Comparison of ENCODE assay signal across 18 mouse cellular contexts in the genomic region with DNA sequence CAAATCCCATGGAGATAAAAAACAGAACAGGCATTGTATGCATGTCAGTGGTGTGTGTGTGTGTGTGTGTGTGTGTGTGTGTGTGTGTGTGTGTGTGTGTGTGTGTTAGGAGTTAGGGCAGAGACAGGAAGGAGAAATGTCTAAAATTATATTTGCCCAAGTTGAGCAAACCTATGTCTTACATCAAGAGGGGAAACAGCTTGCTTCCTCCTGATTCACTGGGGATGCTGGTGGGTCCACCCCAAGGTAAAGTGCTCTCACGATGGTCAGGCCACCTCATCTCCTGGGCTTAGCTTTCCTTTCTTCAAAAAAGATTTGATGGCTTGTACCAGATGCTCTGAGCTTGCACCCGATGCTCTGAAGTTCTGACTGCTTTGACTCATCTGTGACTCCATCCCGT. TPM values are rescaled to one million over a fixed set of nuclear protein-coding genes. Genes with fewer than 3 reads are reported as not detected.
DNase-seq lines count a peak whose midpoint lies in the region; ATAC-seq and TF ChIP-seq lines count a peak whose summit lies in the region.
"Had no signal": no experiment of that assay in that cellular context is flagged by ENCODE, and none has a peak within 500 bp of the region (broad histone marks: within the 10 kb centered on the region; RNA-seq: fewer than 3 reads in every experiment).

No protein-coding gene starts in this region.

- H3K4me3 ChIP-seq in lung, postnatal 0 days (ENCODE audit: low read depth, low read length): no peak overlapping the region
- H3K4me3 ChIP-seq in CH12.LX (replicated peaks in 1 of 3; ENCODE audit: low read depth in 2 of 3, low read length in 2 of 3, poor library complexity in 1 of 3): no peak overlapping the region
- H3K4me3 ChIP-seq: embryonic facial prominence, embryonic 10.5 days; limb, embryonic 15.5 days had no signal

- intact Hi-C loops in left cerebral cortex, postnatal 36 days (cut with DNase I): no loop called here

- H3K27ac ChIP-seq in lung, postnatal 0 days (ENCODE audit: low read length): 0 out of 2 replicates have a peak overlapping the region, but pooled peaks have one; percentile 6
- H3K27ac ChIP-seq in CH12.LX (ENCODE audit: insufficient read depth, low read depth): no peak overlapping the region
- H3K27ac ChIP-seq: hindbrain, embryonic 14.5 days had no signal

- no peak for DNase-seq in lung, postnatal 0 days (ENCODE audit: low spot score)
- DNase-seq in lung, postnatal 36 days: no peak
- peak; percentile 21 for DNase-seq in CH12.LX (ENCODE audit: extremely low read depth)
- DNase-seq in thymus, postnatal 36 days: peak; percentile 9 to 16
- DNase-seq in yolk sac, embryonic 10.5 days (ENCODE audit: low spot score): no peak
- no peak for DNase-seq in left cerebral cortex, postnatal 36 days (ENCODE audit: low spot score in 2 of 2)
- no peak for DNase-seq in spleen, postnatal 36 days (ENCODE audit: low spot score in 2 of 2)
- DNase-seq: adrenal gland, postnatal 25 days had no signal

- H3K9ac ChIP-seq in lung, postnatal 0 days (replicated peaks; ENCODE audit: low read depth): no peak overlapping the region
- H3K9ac ChIP-seq in CH12.LX (ENCODE audit: insufficient read depth, low read depth): no peak overlapping the region
- H3K9ac ChIP-seq: hindbrain, embryonic 14.5 days; limb, embryonic 15.5 days had no signal

- H3K4me2 ChIP-seq in lung, postnatal 0 days (replicated peaks; ENCODE audit: low read depth, low read length): no peak overlapping the region
- no peak overlapping the region for H3K4me2 ChIP-seq in CH12.LX (ENCODE audit: insufficient read depth, low read depth, poor library complexity, severe bottlenecking)
- H3K4me2 ChIP-seq: hindbrain, embryonic 14.5 days had no signal

- no peaks in the 10 kb centered on the region for H3K36me3 ChIP-seq in lung, postnatal 0 days (ENCODE audit: insufficient read depth, low read length)
- no peaks in the 10 kb centered on the region for H3K36me3 ChIP-seq in CH12.LX (replicated peaks in 1 of 2; ENCODE audit: control insufficient read depth in 1 of 2, insufficient read depth in 1 of 2, low read length in 1 of 2)
- H3K36me3 ChIP-seq: embryonic facial prominence, embryonic 10.5 days; limb, embryonic 15.5 days had no signal

- H3K79me2 ChIP-seq in CH12.LX (replicated peaks; ENCODE audit: control insufficient read depth, extremely low read depth, insufficient read depth, poor library complexity, severe bottlenecking): no peaks in the 10 kb centered on the region

- WGBS in lung, postnatal 0 days: 51% methylated on average over 3 of the region's 3 CpGs

- TF ChIP-seq RAD21 in CH12.LX (IDR thresholded peaks at IDR 0.05; ENCODE audit: low read depth, low read length): no peak

- ATAC-seq in lung, postnatal 0 days: no peak
- ATAC-seq in megakaryocyte, adult 5-6 weeks (ENCODE audit: poor library complexity, severe bottlenecking): peak; percentile 14; the same call in 1 of the 2 replicates

- TF ChIP-seq POLR2A in CH12.LX (IDR thresholded peaks at IDR 0.05; ENCODE audit: low read depth, low read length): no peak

- dilution Hi-C loops in CH12.LX (cut with MboI; ENCODE audit: extremely low pct_ligation_motif_present, extremely low pct_unique_long_range_greater_than_20kb, low sequenced_read_pairs): no loop called here

- no peak for TF ChIP-seq CTCF in lung, postnatal 0 days (IDR thresholded peaks at IDR 0.05)
- TF ChIP-seq CTCF in CH12.LX (conservative IDR thresholded peaks at IDR 0.05 in 1 of 2, IDR thresholded peaks at IDR 0.05 in 1 of 2; ENCODE audit: low read depth in 2 of 2, low read length in 2 of 2): no peak

- peaks cover 13% of the 10 kb centered on the region; the same call in 1 of the 2 replicates for H3K4me1 ChIP-seq in lung, postnatal 0 days (ENCODE audit: insufficient read depth, low read depth, low read length)
- H3K4me1 ChIP-seq in CH12.LX (ENCODE audit: control insufficient read depth in 1 of 2, insufficient read depth in 2 of 2): peaks cover 0 to 32% of the 10 kb centered on the region in 2 experiments; a peak in 2 of 4 replicates

- in situ Hi-C loops in CH12.LX (cut with MboI; ENCODE audit: low pct_ligation_motif_present, low pct_unique_long_range_greater_than_20kb, low sequenced_read_pairs): no loop called here

- TF ChIP-seq EP300 in lung, postnatal 0 days (IDR thresholded peaks at IDR 0.05): no peak
- no peak for TF ChIP-seq EP300 in CH12.LX (IDR thresholded peaks at IDR 0.05; ENCODE audit: low read length)

- H3K9me3 ChIP-seq in lung, postnatal 0 days (ENCODE audit: low read length): no peaks in the 10 kb centered on the region
- no peaks in the 10 kb centered on the region for H3K9me3 ChIP-seq in CH12.LX (replicated peaks; ENCODE audit: low read length)
- H3K9me3 ChIP-seq: embryonic facial prominence, embryonic 10.5 days; limb, embryonic 15.5 days had no signal

- H3K27me3 ChIP-seq in lung, postnatal 0 days (replicated peaks; ENCODE audit: insufficient read depth, low read length): no peaks in the 10 kb centered on the region
- H3K27me3 ChIP-seq in CH12.LX (replicated peaks): no peaks in the 10 kb centered on the region
- H3K27me3 ChIP-seq: limb, embryonic 15.5 days had no signal

TF ChIP-seq in CH12.LX, 34 proteins besides CTCF, POLR2A, EP300 and RAD21:
- TF ChIP-seq MAFK (IDR thresholded peaks at IDR 0.05; ENCODE audit: insufficient replicate concordance, low read length) (no peak), PAX5 (IDR thresholded peaks at IDR 0.05; ENCODE audit: low read length) (no peak), GABPA (IDR thresholded peaks at IDR 0.05; ENCODE audit: insufficient replicate concordance, low read depth, low read length) (no peak), NELFE (IDR thresholded peaks at IDR 0.05; ENCODE audit: low read depth, low read length) (no peak)

RNA-seq across cellular contexts. Expression of a gene that starts 13.9 kb away (rescaled TPM):
- polyA plus RNA-seq in lung, postnatal 0 days (2015; fragmentation: Nextera tagmentation; extraction: Ambion mirVana): 0.42 and 1.6 TPM in 2 replicates
- total RNA-seq in CH12.LX (2012; rRNA removed): not detected in 2 replicates
- not detected in 2 replicates for total RNA-seq in CH12.LX (2014; rRNA removed)
- polyA plus RNA-seq in CH12.LX (2012; ENCODE audit: insufficient read length, low read depth): not detected in 2 replicates
- total RNA-seq in megakaryocyte, adult 5-6 weeks (2015): not detected in 2 replicates
- total RNA-seq in megakaryocyte, adult 5-6 weeks (2017): not detected in 2 replicates
- under 1 TPM in 1 of 2 experiments, not detected in 1; 0.32 TPM for total RNA-seq in left cerebral cortex, postnatal 36 days (2021)
- total RNA-seq: adrenal gland, postnatal 25 days; gastrocnemius, postnatal 36 days; left cerebral cortex, adult 18-20 months; monocyte, adult 5-6 weeks had no signal
- polyA plus RNA-seq: embryonic facial prominence, embryonic 10.5 days; heart, embryonic 14.5 days; kidney, adult 2 months; large intestine, adult 2 months had no signal

RNA-seq across cellular contexts. Expression of a gene that starts 38.2 kb away (rescaled TPM):
- 127 and 136 TPM in 2 replicates for polyA plus RNA-seq in lung, postnatal 0 days (2015; fragmentation: Nextera tagmentation; extraction: Ambion mirVana)
- total RNA-seq in CH12.LX (2012; rRNA removed) (1.9 and 2.5 TPM in 2 replicates), CH12.LX (2014; rRNA removed) (11.3 and 14.6 TPM in 2 replicates)
- polyA plus RNA-seq in CH12.LX (2012; ENCODE audit: insufficient read length, low read depth): 6.4 and 7.0 TPM in 2 replicates
- 0.80 and 0.83 TPM in 2 replicates for total RNA-seq in megakaryocyte, adult 5-6 weeks (2015)
- 2.2 and 3.0 TPM in 2 replicates for total RNA-seq in megakaryocyte, adult 5-6 weeks (2017)
- 1 to 10 TPM; 1.3 to 3.7 TPM for total RNA-seq in left cerebral cortex, postnatal 36 days (2021)

Comparison
In these comparisons a context has a peak if more than half of its experiments do, and no peak if none do; other contexts are left out.
1. DNase-seq: peak in CH12.LX (single experiment) and thymus, postnatal 36 days (2 of 2); none in lung, postnatal 0 days (single experiment), lung, postnatal 36 days (single experiment), yolk sac, embryonic 10.5 days (single experiment), left cerebral cortex, postnatal 36 days (0 of 2) and spleen, postnatal 36 days (0 of 2).